Mouse (Mus musculus): ENCODE measurements around the gene Cyfip2.

DNA sequence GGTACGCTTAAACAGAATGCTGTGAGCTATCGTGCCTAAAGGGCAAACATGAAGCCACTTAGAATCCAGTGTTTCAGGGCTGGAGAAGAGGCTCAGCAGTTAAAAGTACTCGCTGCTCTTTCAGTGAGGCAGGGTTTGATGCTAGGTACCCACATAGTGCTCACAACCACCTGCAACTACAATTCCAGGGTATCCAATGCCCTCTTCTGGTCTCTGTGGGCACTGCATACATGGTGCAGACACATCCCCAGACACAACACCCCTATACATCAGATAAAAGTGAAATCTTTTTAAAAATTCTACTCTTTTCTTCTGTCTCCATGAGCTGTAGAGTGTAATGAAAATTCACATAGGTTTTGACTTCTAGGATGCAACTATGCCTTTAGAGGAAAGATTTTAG lies 38.7 kb downstream of the Cyfip2 start:
- TF ChIP-seq CTCF (IDR thresholded peaks at IDR 0.05; ENCODE audit: low read depth, low read length) (no peak), EP300 (IDR thresholded peaks at IDR 0.05; ENCODE audit: insufficient read depth, low read depth, low read length) (no peak), POLR2A (IDR thresholded peaks at IDR 0.05; ENCODE audit: insufficient read depth, low read length) (no peak)
